Mouse (Mus musculus) bone marrow macrophage, adult 2 months (primary cell): ENCODE results near the gene Taok1.

ENCODE experiments used
- CTCF ChIP-seq: IDR thresholded peaks from 2 replicates; pipeline ENCODE4 v1.5.1; 2012; ENCODE audit warnings: low read depth, mild to moderate bottlenecking, low read length, moderate library complexity
- POLR2A ChIP-seq: IDR thresholded peaks from 2 replicates; pipeline ENCODE4 v1.6.1; 2012; ENCODE audit warnings: mild to moderate bottlenecking, low read depth, low read length, borderline replicate concordance

DNA sequence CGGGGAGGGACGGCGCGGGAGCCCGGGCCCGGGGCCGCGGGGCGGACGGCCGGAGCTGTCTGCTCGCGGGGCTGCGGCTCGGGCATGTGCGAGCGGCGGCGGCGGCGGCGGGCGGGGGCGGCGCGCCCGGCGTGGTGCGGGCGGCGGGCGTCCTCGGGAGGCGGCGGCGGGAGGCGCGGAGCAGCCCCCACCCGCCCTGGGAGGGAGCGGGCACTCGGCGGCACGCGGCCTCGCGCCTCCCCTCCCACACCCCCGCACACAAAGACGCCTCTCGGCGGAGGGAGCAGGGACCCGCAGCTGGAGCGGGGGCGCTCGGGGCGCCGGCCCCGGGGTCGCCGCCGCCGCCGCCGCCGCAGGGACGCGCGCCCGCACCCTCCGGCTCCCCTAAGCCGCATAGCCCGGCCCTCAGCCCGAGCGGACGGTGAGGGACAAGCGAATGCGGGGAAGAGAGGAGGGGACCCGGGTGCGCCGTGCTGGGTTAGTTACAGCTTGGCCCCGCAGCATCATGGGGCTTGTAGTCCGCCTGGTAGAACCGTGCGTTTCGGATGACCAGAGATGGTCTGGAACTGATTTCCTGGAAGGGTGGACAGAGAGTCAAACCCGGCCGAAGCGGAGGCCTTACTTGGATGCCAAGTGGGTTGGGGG is 117.9 kb downstream of the Taok1 start, which contains the start of gene Ankrd13b:
- TF ChIP-seq CTCF (no peak), POLR2A (no peak)
